Mouse (Mus musculus): ENCODE data around the gene Slc43a2. TPM values are rescaled to one million over a fixed set of nuclear protein-coding genes. Genes with fewer than 3 reads are reported as not detected.

The Slc43a2 gene
- polyA plus RNA-seq, 1 experiment from 2014 or later = 5.9 TPM

- no peaks in the 10 kb centered on the region for H3K36me3 ChIP-seq (ENCODE audit: control insufficient read depth, insufficient read depth, low read length)
These were observed 34.4 kb downstream of the Slc43a2 start for GRCm38 (mm10) chr11:75565849-75566248.

GRCm38 (mm10) chr11:75566276-75567196 lies 35.0 kb downstream of the Slc43a2 start:
- no peak for DNase-seq (ENCODE audit: low spot score)
- no peak for ATAC-seq (ENCODE audit: low FRiP score)
- Histone ChIP-seq H3K4me1 (replicated peaks; ENCODE audit: control insufficient read depth, insufficient read depth, low read length) (no peaks in the 10 kb centered on the region), H3K9me3 (ENCODE audit: control insufficient read depth, low read length) (no peaks in the 10 kb centered on the region), H3K36me3 (ENCODE audit: control insufficient read depth, insufficient read depth, low read length) (no peaks in the 10 kb centered on the region), H3K27ac (ENCODE audit: low read depth, low read length) (no peak overlapping the region), H3K4me2 (replicated peaks; ENCODE audit: low read depth, low read length) (no peak overlapping the region), H3K9ac (ENCODE audit: low read depth, low read length) (no peak overlapping the region), H3K4me3 (ENCODE audit: low read depth, low read length) (no peak overlapping the region), H3K27me3 (ENCODE audit: control insufficient read depth, insufficient read depth, low read length) (no peaks in the 10 kb centered on the region)
- WGBS = 78% methylated on average over 13 of the region's 13 CpGs

More at GRCm38 (mm10) chr11:75565849-75566248, 34.4 kb downstream of the Slc43a2 start:
- no peak overlapping the region for H3K4me3 ChIP-seq (ENCODE audit: low read depth, low read length)
- no peak overlapping the region for H3K9ac ChIP-seq (ENCODE audit: low read depth, low read length)
- no peak for ATAC-seq (ENCODE audit: low FRiP score)
- 65% methylated on average over 2 of the region's 2 CpGs for WGBS
- no peak overlapping the region for H3K4me2 ChIP-seq (replicated peaks; ENCODE audit: low read depth, low read length)
- H3K27ac ChIP-seq (ENCODE audit: low read depth, low read length) = no peak overlapping the region
- H3K4me1 ChIP-seq (replicated peaks; ENCODE audit: control insufficient read depth, insufficient read depth, low read length) = no peaks in the 10 kb centered on the region
- no peaks in the 10 kb centered on the region for H3K9me3 ChIP-seq (ENCODE audit: control insufficient read depth, low read length)
- DNase-seq (ENCODE audit: low spot score) = no peak
- H3K27me3 ChIP-seq (ENCODE audit: control insufficient read depth, insufficient read depth, low read length) = no peaks in the 10 kb centered on the region

GRCm38 (mm10) chr11:75567346-75568114 lies 36.0 kb downstream of the Slc43a2 start:
- Histone ChIP-seq H3K4me1 (replicated peaks; ENCODE audit: control insufficient read depth, insufficient read depth, low read length) (peaks cover 5% of the 10 kb centered on the region), H3K9ac (ENCODE audit: low read depth, low read length) (no peak overlapping the region), H3K4me3 (ENCODE audit: low read depth, low read length) (no peak overlapping the region), H3K4me2 (replicated peaks; ENCODE audit: low read depth, low read length) (no peak overlapping the region), H3K9me3 (ENCODE audit: control insufficient read depth, low read length) (no peaks in the 10 kb centered on the region), H3K36me3 (ENCODE audit: control insufficient read depth, insufficient read depth, low read length) (no peaks in the 10 kb centered on the region), H3K27ac (ENCODE audit: low read depth, low read length) (no peak overlapping the region), H3K27me3 (ENCODE audit: control insufficient read depth, insufficient read depth, low read length) (no peaks in the 10 kb centered on the region)
- 73% methylated on average over 9 of the region's 9 CpGs for WGBS
- ATAC-seq (ENCODE audit: low FRiP score) = no peak
- no peak for DNase-seq (ENCODE audit: low spot score)

GRCm38 (mm10) chr11:75568115-75568511 lies 36.6 kb downstream of the Slc43a2 start:
- H3K4me2 ChIP-seq (replicated peaks; ENCODE audit: low read depth, low read length) = no peak overlapping the region
- ATAC-seq (ENCODE audit: low FRiP score) = no peak
- H3K36me3 ChIP-seq (ENCODE audit: control insufficient read depth, insufficient read depth, low read length) = no peaks in the 10 kb centered on the region
- H3K27ac ChIP-seq (ENCODE audit: low read depth, low read length) = no peak overlapping the region
- H3K9ac ChIP-seq (ENCODE audit: low read depth, low read length) = no peak overlapping the region
- WGBS = 84% methylated on average over 6 of the region's 6 CpGs
- no peaks in the 10 kb centered on the region for H3K9me3 ChIP-seq (ENCODE audit: control insufficient read depth, low read length)
- no peak overlapping the region for H3K4me3 ChIP-seq (ENCODE audit: low read depth, low read length)
- H3K4me1 ChIP-seq (replicated peaks; ENCODE audit: control insufficient read depth, insufficient read depth, low read length) = peaks cover 11% of the 10 kb centered on the region
- DNase-seq (ENCODE audit: low spot score) = no peak
- no peaks in the 10 kb centered on the region for H3K27me3 ChIP-seq (ENCODE audit: control insufficient read depth, insufficient read depth, low read length)

- no peaks in the 10 kb centered on the region for H3K36me3 ChIP-seq (ENCODE audit: control insufficient read depth, insufficient read depth, low read length)
- H3K27me3 ChIP-seq (ENCODE audit: control insufficient read depth, insufficient read depth, low read length) = no peaks in the 10 kb centered on the region
- H3K27ac ChIP-seq (ENCODE audit: low read depth, low read length) = no peak overlapping the region
- no peak overlapping the region for H3K9ac ChIP-seq (ENCODE audit: low read depth, low read length)
- H3K4me3 ChIP-seq (ENCODE audit: low read depth, low read length) = no peak overlapping the region
- no peak for ATAC-seq (ENCODE audit: low FRiP score)
- H3K4me2 ChIP-seq (replicated peaks; ENCODE audit: low read depth, low read length) = no peak overlapping the region
- H3K9me3 ChIP-seq (ENCODE audit: control insufficient read depth, low read length) = no peaks in the 10 kb centered on the region
- DNase-seq (ENCODE audit: low spot score) = no peak
- H3K4me1 ChIP-seq (replicated peaks; ENCODE audit: control insufficient read depth, insufficient read depth, low read length) = peaks cover 12% of the 10 kb centered on the region
- 95% methylated on average over 12 of the region's 12 CpGs for WGBS
These were observed 37.5 kb downstream of the Slc43a2 start for GRCm38 (mm10) chr11:75568962-75569361.

- Histone ChIP-seq H3K36me3 (ENCODE audit: control insufficient read depth, insufficient read depth, low read length) (no peaks in the 10 kb centered on the region), H3K4me1 (replicated peaks; ENCODE audit: control insufficient read depth, insufficient read depth, low read length) (peaks cover 12% of the 10 kb centered on the region), H3K4me3 (ENCODE audit: low read depth, low read length) (no peak overlapping the region), H3K27ac (ENCODE audit: low read depth, low read length) (no peak overlapping the region), H3K27me3 (ENCODE audit: control insufficient read depth, insufficient read depth, low read length) (no peaks in the 10 kb centered on the region), H3K9ac (ENCODE audit: low read depth, low read length) (no peak overlapping the region), H3K4me2 (replicated peaks; ENCODE audit: low read depth, low read length) (no peak overlapping the region), H3K9me3 (ENCODE audit: control insufficient read depth, low read length) (no peaks in the 10 kb centered on the region)
- WGBS = 88% methylated on average over 17 of the region's 17 CpGs
- DNase-seq (ENCODE audit: low spot score) (no peak), ATAC-seq (ENCODE audit: low FRiP score) (no peak)
These were observed 39.1 kb downstream of the Slc43a2 start for GRCm38 (mm10) chr11:75570375-75571125.

- H3K4me1 ChIP-seq (replicated peaks; ENCODE audit: control insufficient read depth, insufficient read depth, low read length) = peaks cover 12% of the 10 kb centered on the region
- no peak overlapping the region for H3K9ac ChIP-seq (ENCODE audit: low read depth, low read length)
- DNase-seq (ENCODE audit: low spot score) (no peak), ATAC-seq (ENCODE audit: low FRiP score) (no peak)
- H3K27me3 ChIP-seq (ENCODE audit: control insufficient read depth, insufficient read depth, low read length) = no peaks in the 10 kb centered on the region
- H3K36me3 ChIP-seq (ENCODE audit: control insufficient read depth, insufficient read depth, low read length) = no peaks in the 10 kb centered on the region
- H3K4me3 ChIP-seq (ENCODE audit: low read depth, low read length) = no peak overlapping the region
- no peak overlapping the region for H3K4me2 ChIP-seq (replicated peaks; ENCODE audit: low read depth, low read length)
- no peaks in the 10 kb centered on the region for H3K9me3 ChIP-seq (ENCODE audit: control insufficient read depth, low read length)
- WGBS = 75% methylated on average over 13 of the region's 14 CpGs
- H3K27ac ChIP-seq (ENCODE audit: low read depth, low read length) = no peak overlapping the region
These were observed 39.9 kb downstream of the Slc43a2 start for GRCm38 (mm10) chr11:75571126-75571990.
